Mouse (Mus musculus): ENCODE data around the gene Pde4d.
A peak's percentile ranks its signal among the peaks of the same experiment; 100 is the strongest.

Pde4d gene

GRCm38 (mm10) chr13:109551836-109552235 lies 1102.1 kb downstream of the Pde4d start:
- no peak for DNase-seq (ENCODE audit: low read depth, low spot score)

DNA sequence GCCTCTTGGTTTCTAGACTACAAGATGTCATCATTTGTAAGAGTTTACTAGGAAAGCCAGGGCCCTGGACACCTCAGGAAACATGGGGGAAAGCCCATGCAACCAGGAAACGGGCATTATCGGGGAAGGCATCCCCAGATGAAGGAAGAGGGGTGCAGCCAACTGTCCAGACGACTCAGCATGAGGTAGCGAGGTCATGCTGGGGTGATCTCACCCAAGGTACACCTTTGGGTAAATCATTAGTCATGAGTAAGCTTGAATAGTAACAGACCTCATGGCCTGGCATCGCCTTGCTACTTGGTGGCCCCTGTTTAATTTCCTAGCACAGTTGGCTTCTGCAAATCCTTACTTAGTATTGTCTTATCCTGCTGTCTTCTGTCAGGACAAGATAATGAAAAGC lies 1105.8 kb downstream of the Pde4d start:
- no peak for DNase-seq (ENCODE audit: low read depth, low spot score)

- no peak for DNase-seq (ENCODE audit: low read depth, low spot score)
Observed at GRCm38 (mm10) chr13:109556853-109557252, 1107.1 kb downstream of the Pde4d start.

GRCm38 (mm10) chr13:109558341-109559257 lies 1108.9 kb downstream of the Pde4d start:
- peak; percentile 73 for DNase-seq (ENCODE audit: low read depth, low spot score)

DNA sequence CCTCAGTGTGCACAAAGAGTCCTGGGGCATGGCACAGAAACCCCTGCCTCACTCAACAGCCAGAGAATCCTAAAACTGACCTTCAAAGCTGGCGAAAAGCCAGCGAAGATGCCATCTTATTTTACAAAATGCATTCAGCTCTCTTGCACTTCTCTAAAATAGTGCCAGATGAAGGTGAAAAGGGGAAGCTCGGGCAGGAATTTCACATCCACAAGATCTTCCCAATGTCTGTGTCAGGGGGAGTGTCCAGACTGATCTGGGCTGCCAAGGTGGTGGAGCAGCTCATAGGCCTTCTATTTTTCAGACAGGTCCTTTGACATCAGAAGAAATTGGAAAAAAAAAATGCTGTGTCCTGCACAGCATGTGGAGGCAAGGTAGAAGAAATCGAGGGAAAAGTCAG lies 1110.5 kb downstream of the Pde4d start:
- no peak for DNase-seq (ENCODE audit: low read depth, low spot score)

GRCm38 (mm10) chr13:109568638-109569468 lies 1119.1 kb downstream of the Pde4d start:
- no peak for DNase-seq (ENCODE audit: low read depth, low spot score)

DNA sequence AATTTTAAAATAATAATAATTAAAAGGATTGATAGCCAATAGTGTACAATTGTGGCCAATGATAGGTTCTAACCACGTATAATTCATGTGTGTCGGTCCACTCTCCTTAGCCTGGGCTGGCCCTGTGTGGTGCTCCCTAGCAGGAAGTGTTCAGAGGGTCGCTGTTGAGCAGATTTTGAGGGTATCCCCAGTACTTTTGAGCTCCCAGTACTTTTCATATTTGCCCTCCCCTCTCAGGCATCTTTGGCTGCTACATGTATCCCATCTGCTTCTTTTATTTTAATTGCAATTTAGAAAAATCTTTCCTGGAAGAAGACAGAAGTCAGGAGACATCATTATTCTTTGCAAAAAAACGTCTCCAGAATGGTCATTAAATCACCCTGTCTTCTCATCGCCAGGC lies 1119.7 kb downstream of the Pde4d start:
- DNase-seq (ENCODE audit: low read depth, low spot score), result no peak

- no peak for DNase-seq (ENCODE audit: low read depth, low spot score)
Observed at GRCm38 (mm10) chr13:109576725-109577124, 1127.0 kb downstream of the Pde4d start.

DNA sequence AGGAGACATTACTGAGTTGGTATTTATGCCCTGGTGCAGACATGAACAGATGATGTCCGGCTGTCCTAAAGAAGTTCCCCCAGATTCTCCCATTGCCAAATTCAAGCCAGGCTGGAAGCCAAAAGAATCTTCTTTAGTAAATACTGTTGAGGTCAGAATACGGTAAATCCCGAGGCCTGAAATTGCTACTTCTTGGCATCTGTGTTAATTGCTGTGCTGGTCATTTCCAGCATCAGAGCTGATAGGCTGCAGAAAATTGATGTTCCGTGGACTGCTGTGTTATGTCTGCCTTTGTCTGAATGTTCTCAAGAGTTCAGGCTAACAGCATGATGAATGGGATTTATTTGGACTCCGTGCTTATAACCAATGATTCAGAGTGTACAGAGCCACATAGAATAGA lies 1127.7 kb downstream of the Pde4d start:
- no peak for DNase-seq (ENCODE audit: low read depth, low spot score)

- no peak for DNase-seq (ENCODE audit: low read depth, low spot score)
Observed at GRCm38 (mm10) chr13:109577901-109578300, 1128.2 kb downstream of the Pde4d start.

GRCm38 (mm10) chr13:109581284-109582070 lies 1131.7 kb downstream of the Pde4d start:
- DNase-seq (ENCODE audit: low read depth, low spot score), result no peak

DNA sequence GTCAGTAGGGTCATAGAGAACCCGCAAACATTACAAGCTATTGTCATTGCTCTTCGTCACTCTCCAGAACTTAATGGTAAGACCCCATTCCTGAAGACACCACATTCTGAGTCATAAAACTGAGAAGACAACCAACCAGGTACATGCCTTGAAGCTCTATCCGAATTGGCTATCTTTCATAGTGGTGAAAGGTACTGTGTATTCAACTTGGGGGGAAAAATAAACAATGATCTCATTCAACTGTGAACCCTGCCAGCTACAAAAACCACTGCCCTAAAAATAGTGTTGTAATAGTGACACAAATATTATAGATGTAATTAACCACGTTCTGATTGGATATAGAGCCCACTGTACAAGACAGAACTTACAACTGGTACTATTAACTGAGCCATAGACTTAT lies 1140.3 kb downstream of the Pde4d start:
- DNase-seq (ENCODE audit: low read depth, low spot score), result no peak

GRCm38 (mm10) chr13:109592192-109592797 lies 1142.5 kb downstream of the Pde4d start:
- DNase-seq (ENCODE audit: low read depth, low spot score), result no peak

DNA sequence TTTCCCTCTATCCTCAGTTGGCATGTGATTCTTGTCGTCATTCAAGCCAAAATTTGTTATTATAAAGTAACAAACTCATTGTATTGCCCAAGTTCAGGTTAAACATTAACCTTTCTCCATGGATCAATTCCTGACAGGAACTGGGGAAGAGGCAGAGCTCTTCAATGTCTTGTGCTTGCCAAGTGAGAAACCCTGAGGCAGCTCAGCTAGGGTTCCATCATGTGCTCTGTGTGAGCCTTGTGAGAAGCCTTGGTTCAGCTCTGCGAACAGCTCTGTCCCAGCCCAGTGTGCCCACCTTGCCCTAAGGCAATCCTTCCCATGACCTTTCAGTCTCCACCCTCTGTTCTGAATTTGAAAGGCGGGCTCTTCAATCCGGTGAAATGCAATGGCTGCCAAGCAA lies 1150.0 kb downstream of the Pde4d start:
- no peak for DNase-seq (ENCODE audit: low read depth, low spot score)

DNA sequence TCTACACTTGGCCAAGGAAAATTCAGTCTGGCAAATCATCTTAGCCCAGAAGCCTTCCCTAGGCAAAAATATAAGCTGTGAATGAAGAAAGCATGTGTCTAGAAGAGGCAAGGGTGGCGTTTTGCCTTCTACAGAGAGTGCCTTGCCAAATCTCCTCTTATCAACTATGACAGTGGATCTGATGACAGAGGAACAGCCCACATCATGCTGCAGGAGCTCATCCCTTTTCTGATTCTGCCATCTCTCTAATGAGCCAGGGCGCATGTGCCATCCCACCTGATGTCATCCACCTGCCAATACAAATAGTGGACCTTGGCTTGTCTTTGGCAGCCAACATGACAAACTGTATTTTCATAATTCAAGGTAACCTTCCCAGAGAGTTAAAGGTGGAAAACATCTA lies 1154.3 kb downstream of the Pde4d start:
- DNase-seq (ENCODE audit: low read depth, low spot score), result no peak

- DNase-seq (ENCODE audit: low read depth, low spot score), result no peak
Observed at GRCm38 (mm10) chr13:109605140-109605539, 1155.4 kb downstream of the Pde4d start.

DNA sequence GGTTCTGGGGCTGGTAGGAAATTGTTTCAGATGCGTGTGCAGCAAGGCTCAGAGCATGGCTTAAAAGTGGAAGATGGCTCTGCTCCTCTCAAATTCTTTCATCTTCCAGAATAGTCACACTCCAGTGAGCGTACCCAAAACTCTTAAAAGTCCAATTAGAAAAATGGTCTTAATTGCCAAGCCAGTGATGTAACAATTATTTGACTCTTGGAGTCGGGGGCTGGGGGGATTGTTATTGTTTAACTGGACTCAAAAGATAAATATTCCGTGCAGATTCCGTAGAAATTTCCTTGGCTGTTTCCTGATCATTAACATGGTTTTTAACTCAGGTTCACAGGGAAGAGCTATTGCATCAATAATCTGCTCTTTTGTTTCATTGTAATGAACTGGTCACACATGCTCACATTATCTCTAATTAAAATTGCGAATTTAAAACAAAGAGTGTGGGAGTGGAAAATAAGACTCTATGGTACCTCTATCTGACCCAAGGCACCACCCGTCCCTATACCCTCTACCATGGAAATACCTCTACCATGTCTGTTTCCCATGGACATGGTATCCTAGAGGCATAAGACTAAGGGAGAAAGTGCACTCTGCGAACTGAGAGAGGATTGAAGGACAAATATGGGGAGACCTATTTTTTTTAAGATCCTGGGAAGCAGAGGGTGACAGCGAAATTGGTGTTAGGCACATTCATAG lies 1159.5 kb downstream of the Pde4d start:
- DNase-seq (ENCODE audit: low read depth, low spot score), result no peak

- peak; percentile 57 for DNase-seq (ENCODE audit: low read depth, low spot score)
Observed at GRCm38 (mm10) chr13:109609805-109610187, 1160.0 kb downstream of the Pde4d start.

- DNase-seq (ENCODE audit: low read depth, low spot score), result no peak
Observed at GRCm38 (mm10) chr13:109610772-109611171, 1161.0 kb downstream of the Pde4d start.

DNA sequence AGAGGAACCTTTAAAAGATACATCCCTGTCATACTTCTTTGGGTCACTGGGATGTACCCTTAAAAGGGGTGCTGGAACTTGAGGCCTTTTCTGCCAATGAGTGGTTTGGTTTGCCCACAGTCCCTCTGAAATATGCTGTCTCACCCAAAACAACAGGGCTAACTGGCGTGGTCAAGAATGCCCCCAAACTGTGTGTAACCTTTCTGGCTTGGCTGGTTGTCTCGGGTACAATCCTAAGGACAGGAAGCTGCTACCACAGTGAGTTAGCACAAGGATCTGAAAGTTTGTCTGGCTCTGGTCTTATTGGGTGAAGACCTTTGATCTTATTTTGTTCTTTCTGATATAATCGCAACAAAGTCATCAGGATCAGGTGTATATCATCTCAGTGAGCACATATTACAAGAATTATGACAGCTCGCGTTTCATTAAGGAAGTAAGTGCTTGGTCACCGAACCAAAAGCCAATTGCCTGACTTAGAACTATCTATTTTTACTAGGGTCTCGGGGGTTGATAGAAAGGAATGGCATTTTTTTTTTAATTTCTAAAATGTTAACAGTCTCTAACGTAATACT lies 1165.6 kb downstream of the Pde4d start:
- DNase-seq (ENCODE audit: low read depth, low spot score), result no peak

All from telencephalon, adult 2 months (tissue).